Mouse (Mus musculus) 3134 (cell line): ENCODE measurements around the gene Spsb1.

ENCODE experiments used
- DNase-seq: peaks from one replicate; pipeline ENCODE4 v3.0.0-alpha.2; 2011; ENCODE audit warnings: low spot score; ENCODE audit not compliant: insufficient read length; ENCODE audit errors: extremely low read depth

The Spsb1 gene

GRCm38 (mm10) chr4:149955631-149956030 lies 788 bp upstream of the Spsb1 start:
- DNase-seq = no peak

- DNase-seq = peak; percentile 64
Measured at GRCm38 (mm10) chr4:149953621-149954481, 992 bp downstream of the Spsb1 start.

GRCm38 (mm10) chr4:149952201-149952600 lies 2.6 kb downstream of the Spsb1 start:
- no peak for DNase-seq

GRCm38 (mm10) chr4:149951201-149951600 lies 3.6 kb downstream of the Spsb1 start:
- DNase-seq = no peak

- no peak for DNase-seq
Measured at GRCm38 (mm10) chr4:149949691-149950090, 5.2 kb downstream of the Spsb1 start.

- DNase-seq = no peak
Measured at GRCm38 (mm10) chr4:149948119-149948518, 6.7 kb downstream of the Spsb1 start.

GRCm38 (mm10) chr4:149947396-149947795 lies 7.4 kb downstream of the Spsb1 start:
- no peak for DNase-seq

- no peak for DNase-seq
Measured at GRCm38 (mm10) chr4:149945194-149945593, 9.6 kb downstream of the Spsb1 start.

- no peak for DNase-seq
Measured at GRCm38 (mm10) chr4:149944214-149944613, 10.6 kb downstream of the Spsb1 start.

GRCm38 (mm10) chr4:149942831-149943741 lies 11.8 kb downstream of the Spsb1 start:
- DNase-seq = no peak

- no peak for DNase-seq
Measured at GRCm38 (mm10) chr4:149941067-149941755, 13.6 kb downstream of the Spsb1 start.

GRCm38 (mm10) chr4:149938701-149939100 lies 16.1 kb downstream of the Spsb1 start:
- no peak for DNase-seq

- no peak for DNase-seq
Measured at GRCm38 (mm10) chr4:149936921-149937320, 17.9 kb downstream of the Spsb1 start.

GRCm38 (mm10) chr4:149935470-149935869 lies 19.4 kb downstream of the Spsb1 start:
- no peak for DNase-seq

- DNase-seq = no peak
Measured at GRCm38 (mm10) chr4:149933519-149934245, 21.2 kb downstream of the Spsb1 start.

GRCm38 (mm10) chr4:149933025-149933424 lies 21.8 kb downstream of the Spsb1 start:
- DNase-seq = no peak

GRCm38 (mm10) chr4:149932108-149932815 lies 22.6 kb downstream of the Spsb1 start:
- no peak for DNase-seq

GRCm38 (mm10) chr4:149930755-149931154 lies 24.1 kb downstream of the Spsb1 start:
- DNase-seq = no peak

- no peak for DNase-seq
Measured at GRCm38 (mm10) chr4:149923014-149923413, 31.8 kb downstream of the Spsb1 start.
